Mouse (Mus musculus) layer of hippocampus, adult 8-10 months (tissue): ENCODE measurements around the gene Gm20708. TPM values are rescaled to one million over a fixed set of nuclear protein-coding genes. Genes with fewer than 3 reads are reported as not detected.
A peak's percentile ranks its signal among the peaks of the same experiment; 100 is the strongest.

Experiments used
- DNase-seq, 2 experiments: peaks; one replicate each; pipeline ENCODE4 v3.0.0; 2022; ENCODE audit warnings: low spot score in 2 of 2
- total RNA-seq, 4 experiments: library from RNA; stranded (reverse); gene quantifications; 2 replicates each; pipeline ENCODE4 v1.2.4; 2022

Gene Gm20708
- total RNA-seq, 4 experiments from 2014 or later = 1.7 to 2.2 (median 1.9) TPM; not detected in 1

- no peak for DNase-seq
Measured at GRCm38 (mm10) chr11:117863174-117863856, 53.8 kb downstream of the Gm20708 start.

- DNase-seq = no peak
Measured at GRCm38 (mm10) chr11:117864805-117865204, 55.3 kb downstream of the Gm20708 start.

GRCm38 (mm10) chr11:117865988-117866387 is 56.5 kb downstream of the Gm20708 start:
- no peak for DNase-seq

- DNase-seq = peak; percentile 76 to 78
Measured at GRCm38 (mm10) chr11:117870688-117871365, 61.4 kb downstream of the Gm20708 start.

- no peak for DNase-seq
Measured at GRCm38 (mm10) chr11:117871376-117871775, 61.9 kb downstream of the Gm20708 start.

- no peak for DNase-seq
Measured at GRCm38 (mm10) chr11:117871911-117872584, 62.6 kb downstream of the Gm20708 start.

- peak; percentile 72 to 73 for DNase-seq
Measured at GRCm38 (mm10) chr11:117872861-117873608, 63.6 kb downstream of the Gm20708 start, which contains the start of gene Tha1. Gene Tha1, minus strand, starts transcription at chr11:117873481.

GRCm38 (mm10) chr11:117874419-117874818 is 65.0 kb downstream of the Gm20708 start:
- no peak for DNase-seq

GRCm38 (mm10) chr11:117875681-117876080 is 66.2 kb downstream of the Gm20708 start:
- no peak for DNase-seq

- peak; percentile 28 to 48 for DNase-seq
Measured at GRCm38 (mm10) chr11:117877917-117878745, 68.7 kb downstream of the Gm20708 start.

- no peak for DNase-seq
Measured at GRCm38 (mm10) chr11:117878892-117879291, 69.4 kb downstream of the Gm20708 start.

GRCm38 (mm10) chr11:117879676-117880075 is 70.2 kb downstream of the Gm20708 start:
- no peak for DNase-seq

GRCm38 (mm10) chr11:117880336-117880976 is 71.0 kb downstream of the Gm20708 start:
- no peak for DNase-seq

GRCm38 (mm10) chr11:117880977-117881358 is 71.5 kb downstream of the Gm20708 start:
- no peak for DNase-seq

GRCm38 (mm10) chr11:117881787-117882186 is 72.3 kb downstream of the Gm20708 start:
- DNase-seq = no peak

- DNase-seq = no peak
Measured at GRCm38 (mm10) chr11:117882208-117882607, 72.7 kb downstream of the Gm20708 start.

- no peak for DNase-seq
Measured at GRCm38 (mm10) chr11:117886000-117886399, 76.5 kb downstream of the Gm20708 start.

- DNase-seq = no peak
Measured at GRCm38 (mm10) chr11:117888168-117888852, 78.8 kb downstream of the Gm20708 start.
